Mouse (Mus musculus): ENCODE data around the gene Miga2. TPM values are rescaled to one million over a fixed set of nuclear protein-coding genes. Genes with fewer than 3 reads are reported as not detected.
"Not testable (repeated sequence)": the region's sequence is repeated elsewhere in the genome, so short reads cannot be mapped to it uniquely, and the experiment has no call there.

Miga2 gene
- polyA plus RNA-seq, 1 experiment = 27.7 TPM

- peak; percentile 42 for DNase-seq (ENCODE audit: low read depth, low spot score)
- WGBS = under 1% methylated on average over 63 of the region's 67 CpGs
These were observed 52.1 kb downstream of the Miga2 start, which contains the start of gene Ptpa for GRCm38 (mm10) chr2:30415936-30416648. Gene Ptpa, plus strand, starts transcription at chr2:30416039.

- DNase-seq (ENCODE audit: low read depth, low spot score) = no peak
- WGBS = 0% methylated on average over 7 of the region's 7 CpGs
These were observed 52.6 kb downstream of the Miga2 start for GRCm38 (mm10) chr2:30416649-30416965.

GRCm38 (mm10) chr2:30417154-30417553 lies 53.1 kb downstream of the Miga2 start:
- DNase-seq (ENCODE audit: low read depth, low spot score) = not testable (repeated sequence)

GRCm38 (mm10) chr2:30417595-30418165 lies 53.6 kb downstream of the Miga2 start:
- no peak for DNase-seq (ENCODE audit: low read depth, low spot score)
- 33% methylated on average over 5 of the region's 5 CpGs for WGBS

More at GRCm38 (mm10) chr2:30417154-30417553, 53.1 kb downstream of the Miga2 start:
- 51% methylated on average over 6 of the region's 6 CpGs for WGBS

GRCm38 (mm10) chr2:30418259-30418658 lies 54.2 kb downstream of the Miga2 start:
- DNase-seq (ENCODE audit: low read depth, low spot score) = no peak
- 69% methylated on average over 6 of the region's 6 CpGs for WGBS

- 56% methylated on average over 10 of the region's 10 CpGs for WGBS
- DNase-seq (ENCODE audit: low read depth, low spot score) = no peak
These were observed 55.1 kb downstream of the Miga2 start for GRCm38 (mm10) chr2:30419112-30419511.

- no peak for DNase-seq (ENCODE audit: low read depth, low spot score)
- WGBS = 50% methylated on average over 4 of the region's 4 CpGs
These were observed 57.4 kb downstream of the Miga2 start for GRCm38 (mm10) chr2:30421432-30421831.

GRCm38 (mm10) chr2:30429156-30429555 lies 65.1 kb downstream of the Miga2 start:
- no peak for DNase-seq (ENCODE audit: low read depth, low spot score)

Other genes starting within 250 kb of the Miga2 start
- 22.8 and 34.4 TPM in 2 replicates for gene Zer1, start 239.6 kb upstream of the Miga2 start, polyA plus RNA-seq (2012; rRNA removed)
- 69.9 and 88.8 TPM in 2 replicates for gene Tbc1d13, start 230.5 kb upstream of the Miga2 start, polyA plus RNA-seq (2012; rRNA removed)
- gene Endog, start 192.7 kb upstream of the Miga2 start, polyA plus RNA-seq (2012; rRNA removed) = 33.5 and 42.0 TPM in 2 replicates
- gene Spout1, start 185.8 kb upstream of the Miga2 start, polyA plus RNA-seq (2012; rRNA removed) = 25.4 and 26.4 TPM in 2 replicates
- gene Kyat1, start 158.4 kb upstream of the Miga2 start, polyA plus RNA-seq (2012; rRNA removed) = 19.6 and 53.2 TPM in 2 replicates
- gene Lrrc8a, start 126.5 kb upstream of the Miga2 start, polyA plus RNA-seq (2012; rRNA removed) = 19.3 and 25.5 TPM in 2 replicates
- 0.17 and 3.9 TPM in 2 replicates for gene Gm28035, start 123.7 kb upstream of the Miga2 start, polyA plus RNA-seq (2012; rRNA removed)
- gene Phyhd1, start 98.0 kb upstream of the Miga2 start, polyA plus RNA-seq (2012; rRNA removed) = 8.0 and 9.5 TPM in 2 replicates
- gene Gm28038, start 83.2 kb upstream of the Miga2 start, polyA plus RNA-seq (2012; rRNA removed) = not detected in 2 replicates
- 16.9 and 21.0 TPM in 2 replicates for gene Dolk, start 77.9 kb upstream of the Miga2 start, polyA plus RNA-seq (2012; rRNA removed)
- 21.9 and 25.8 TPM in 2 replicates for gene Nup188, start 77.8 kb upstream of the Miga2 start, polyA plus RNA-seq (2012; rRNA removed)
- gene Sh3glb2, start 4.9 kb upstream of the Miga2 start, polyA plus RNA-seq (2012; rRNA removed) = 108 and 138 TPM in 2 replicates
- 129 and 145 TPM in 2 replicates for gene Dolpp1, start 28.0 kb downstream of the Miga2 start, polyA plus RNA-seq (2012; rRNA removed)
- 45.4 and 98.7 TPM in 2 replicates for gene Crat, start 51.6 kb downstream of the Miga2 start, polyA plus RNA-seq (2012; rRNA removed)
- gene Ptpa, start 51.8 kb downstream of the Miga2 start, polyA plus RNA-seq (2012; rRNA removed) = 113 and 116 TPM in 2 replicates
- gene Ier5l, start 110.0 kb downstream of the Miga2 start, polyA plus RNA-seq (2012; rRNA removed) = 3.0 and 3.5 TPM in 2 replicates
- 0.19 and 0.38 TPM in 2 replicates for gene Cstad, start 230.8 kb downstream of the Miga2 start, polyA plus RNA-seq (2012; rRNA removed)